Mouse (Mus musculus): ENCODE data around the gene Vps35. TPM values are rescaled to one million over a fixed set of nuclear protein-coding genes. Genes with fewer than 3 reads are reported as not detected.

Gene Vps35
- polyA plus RNA-seq (2015; fragmentation: Nextera tagmentation; extraction: Ambion mirVana), result 144 and 149 TPM in 2 replicates

GRCm38 (mm10) chr8:85299434-85300077, at the start of gene Vps35, which contains the start of gene Orc6:
Gene Vps35 (minus strand): TSS chr8:85299802.
Gene Orc6 (plus strand): TSS chr8:85299632.
- H3K9ac ChIP-seq, result peak within 1 kb of the TSS; percentile 83
- whole genome bisulfite sequencing, result under 1% methylated on average over 63 of the region's 63 CpGs
- H3K27me3 ChIP-seq, result no peaks in the 10 kb centered on the region
- ATAC-seq (ENCODE audit: borderline replicate concordance, extremely low read depth, low FRiP score, low TSS enrichment), result peak; percentile 98
- peaks cover 17% of the 10 kb centered on the region for H3K36me3 ChIP-seq
- H3K4me1 ChIP-seq, result peaks cover 25% of the 10 kb centered on the region
- H3K4me3 ChIP-seq, result peak within 1 kb of the TSS; percentile 91
- H3K27ac ChIP-seq, result peak within 1 kb of the TSS; percentile 99
- peak within 1 kb of the TSS; percentile 76 for H3K4me2 ChIP-seq
- H3K9me3 ChIP-seq, result no peaks in the 10 kb centered on the region

GRCm38 (mm10) chr8:85339871-85340573, 40.4 kb upstream of the Vps35 start:
- WGBS, result 57% methylated on average over 5 of the region's 5 CpGs
- Histone ChIP-seq H3K27ac (no peak overlapping the region), H3K4me1 (no peaks in the 10 kb centered on the region), H3K27me3 (no peaks in the 10 kb centered on the region), H3K9me3 (no peaks in the 10 kb centered on the region), H3K36me3 (no peaks in the 10 kb centered on the region), H3K4me2 (no peak overlapping the region), H3K9ac (no peak overlapping the region), H3K4me3 (no peak overlapping the region)
- no peak for ATAC-seq (ENCODE audit: borderline replicate concordance, extremely low read depth, low FRiP score, low TSS enrichment)

GRCm38 (mm10) chr8:85337681-85338080, 38.1 kb upstream of the Vps35 start:
- ATAC-seq (ENCODE audit: borderline replicate concordance, extremely low read depth, low FRiP score, low TSS enrichment), result no peak
- H3K4me3 ChIP-seq, result no peak overlapping the region
- no peaks in the 10 kb centered on the region for H3K27me3 ChIP-seq
- no peak overlapping the region for H3K4me2 ChIP-seq
- 54% methylated on average over 4 of the region's 4 CpGs for WGBS
- no peak overlapping the region for H3K9ac ChIP-seq
- no peak overlapping the region for H3K27ac ChIP-seq
- no peaks in the 10 kb centered on the region for H3K9me3 ChIP-seq
- no peaks in the 10 kb centered on the region for H3K4me1 ChIP-seq
- no peaks in the 10 kb centered on the region for H3K36me3 ChIP-seq

GRCm38 (mm10) chr8:85336211-85336933, 36.8 kb upstream of the Vps35 start:
- no peaks in the 10 kb centered on the region for H3K36me3 ChIP-seq
- H3K27me3 ChIP-seq, result no peaks in the 10 kb centered on the region
- H3K4me1 ChIP-seq, result no peaks in the 10 kb centered on the region
- no peak overlapping the region for H3K4me2 ChIP-seq
- no peak overlapping the region for H3K4me3 ChIP-seq
- H3K9me3 ChIP-seq, result no peaks in the 10 kb centered on the region
- no peak for ATAC-seq (ENCODE audit: borderline replicate concordance, extremely low read depth, low FRiP score, low TSS enrichment)
- 66% methylated on average over 6 of the region's 6 CpGs for WGBS
- no peak overlapping the region for H3K27ac ChIP-seq
- no peak overlapping the region for H3K9ac ChIP-seq

GRCm38 (mm10) chr8:85335105-85335504, 35.5 kb upstream of the Vps35 start:
- no peaks in the 10 kb centered on the region for H3K36me3 ChIP-seq
- H3K9ac ChIP-seq, result no peak overlapping the region
- ATAC-seq (ENCODE audit: borderline replicate concordance, extremely low read depth, low FRiP score, low TSS enrichment), result no peak
- no peak overlapping the region for H3K27ac ChIP-seq
- no peaks in the 10 kb centered on the region for H3K9me3 ChIP-seq
- no peaks in the 10 kb centered on the region for H3K4me1 ChIP-seq
- no peaks in the 10 kb centered on the region for H3K27me3 ChIP-seq
- no peak overlapping the region for H3K4me3 ChIP-seq
- H3K4me2 ChIP-seq, result no peak overlapping the region

GRCm38 (mm10) chr8:85329506-85329905, 29.9 kb upstream of the Vps35 start:
- no peaks in the 10 kb centered on the region for H3K36me3 ChIP-seq

GRCm38 (mm10) chr8:85327036-85327435, 27.4 kb upstream of the Vps35 start:
- 69% methylated on average over 9 of the region's 9 CpGs for WGBS
- no peak for ATAC-seq (ENCODE audit: borderline replicate concordance, extremely low read depth, low FRiP score, low TSS enrichment)
- Histone ChIP-seq H3K9ac (no peak overlapping the region), H3K27me3 (no peaks in the 10 kb centered on the region), H3K4me1 (no peaks in the 10 kb centered on the region), H3K27ac (no peak overlapping the region), H3K4me3 (no peak overlapping the region), H3K9me3 (no peaks in the 10 kb centered on the region), H3K36me3 (no peaks in the 10 kb centered on the region), H3K4me2 (no peak overlapping the region)

More at GRCm38 (mm10) chr8:85329506-85329905, 29.9 kb upstream of the Vps35 start:
- Histone ChIP-seq H3K4me1 (no peaks in the 10 kb centered on the region), H3K9ac (no peak overlapping the region), H3K27ac (no peak overlapping the region), H3K9me3 (no peaks in the 10 kb centered on the region), H3K27me3 (no peaks in the 10 kb centered on the region), H3K4me3 (no peak overlapping the region), H3K4me2 (no peak overlapping the region)
- 57% methylated on average over 1 of the region's 1 CpGs for WGBS
- no peak for ATAC-seq (ENCODE audit: borderline replicate concordance, extremely low read depth, low FRiP score, low TSS enrichment)

GRCm38 (mm10) chr8:85323084-85323483, 23.5 kb upstream of the Vps35 start:
- no peak overlapping the region for H3K4me3 ChIP-seq
- WGBS, result 75% methylated on average over 3 of the region's 3 CpGs
- no peak overlapping the region for H3K9ac ChIP-seq
- no peaks in the 10 kb centered on the region for H3K27me3 ChIP-seq
- no peak overlapping the region for H3K4me2 ChIP-seq
- H3K36me3 ChIP-seq, result no peaks in the 10 kb centered on the region
- H3K27ac ChIP-seq, result no peak overlapping the region
- no peaks in the 10 kb centered on the region for H3K4me1 ChIP-seq
- no peak for ATAC-seq (ENCODE audit: borderline replicate concordance, extremely low read depth, low FRiP score, low TSS enrichment)
- H3K9me3 ChIP-seq, result no peaks in the 10 kb centered on the region

- ATAC-seq (ENCODE audit: borderline replicate concordance, extremely low read depth, low FRiP score, low TSS enrichment), result no peak
- H3K9me3 ChIP-seq, result no peaks in the 10 kb centered on the region
- H3K4me2 ChIP-seq, result no peak overlapping the region
- H3K4me1 ChIP-seq, result no peaks in the 10 kb centered on the region
- 78% methylated on average over 15 of the region's 15 CpGs for WGBS
- H3K9ac ChIP-seq, result no peak overlapping the region
- no peaks in the 10 kb centered on the region for H3K36me3 ChIP-seq
- no peak overlapping the region for H3K4me3 ChIP-seq
- no peak overlapping the region for H3K27ac ChIP-seq
- H3K27me3 ChIP-seq, result no peaks in the 10 kb centered on the region
Observed at GRCm38 (mm10) chr8:85321981-85322380, 22.4 kb upstream of the Vps35 start.

GRCm38 (mm10) chr8:85318534-85318933, 18.9 kb upstream of the Vps35 start:
- Histone ChIP-seq H3K36me3 (no peaks in the 10 kb centered on the region), H3K4me3 (no peak overlapping the region), H3K4me2 (no peak overlapping the region), H3K27ac (no peak overlapping the region), H3K9ac (no peak overlapping the region), H3K27me3 (no peaks in the 10 kb centered on the region), H3K9me3 (no peaks in the 10 kb centered on the region), H3K4me1 (no peaks in the 10 kb centered on the region)
- 90% methylated on average over 4 of the region's 4 CpGs for WGBS
- ATAC-seq (ENCODE audit: borderline replicate concordance, extremely low read depth, low FRiP score, low TSS enrichment), result no peak; the same call in 1 of the 2 replicates

- H3K9ac ChIP-seq, result no peak overlapping the region
- peaks cover 12% of the 10 kb centered on the region for H3K36me3 ChIP-seq
- no peaks in the 10 kb centered on the region for H3K27me3 ChIP-seq
- no peaks in the 10 kb centered on the region for H3K4me1 ChIP-seq
- H3K27ac ChIP-seq, result no peak overlapping the region
- no peak overlapping the region for H3K4me2 ChIP-seq
- WGBS, result 82% methylated on average over 3 of the region's 3 CpGs
- no peak overlapping the region for H3K4me3 ChIP-seq
- H3K9me3 ChIP-seq, result no peaks in the 10 kb centered on the region
- no peak for ATAC-seq (ENCODE audit: borderline replicate concordance, extremely low read depth, low FRiP score, low TSS enrichment)
Observed at GRCm38 (mm10) chr8:85313036-85313435, 13.4 kb upstream of the Vps35 start.

- no peak for ATAC-seq (ENCODE audit: borderline replicate concordance, extremely low read depth, low FRiP score, low TSS enrichment)
- H3K9me3 ChIP-seq, result no peaks in the 10 kb centered on the region
- H3K36me3 ChIP-seq, result peaks cover 22% of the 10 kb centered on the region
- no peak overlapping the region for H3K4me3 ChIP-seq
- H3K9ac ChIP-seq, result no peak overlapping the region
- no peak overlapping the region for H3K27ac ChIP-seq
- H3K4me1 ChIP-seq, result no peaks in the 10 kb centered on the region
- H3K27me3 ChIP-seq, result no peaks in the 10 kb centered on the region
- H3K4me2 ChIP-seq, result no peak overlapping the region
Observed at GRCm38 (mm10) chr8:85311743-85312142, 12.1 kb upstream of the Vps35 start.

Data from lung, embryonic 15.5 days (tissue).